11 mouse cellular contexts compared by ENCODE assay signal in the genomic region with DNA sequence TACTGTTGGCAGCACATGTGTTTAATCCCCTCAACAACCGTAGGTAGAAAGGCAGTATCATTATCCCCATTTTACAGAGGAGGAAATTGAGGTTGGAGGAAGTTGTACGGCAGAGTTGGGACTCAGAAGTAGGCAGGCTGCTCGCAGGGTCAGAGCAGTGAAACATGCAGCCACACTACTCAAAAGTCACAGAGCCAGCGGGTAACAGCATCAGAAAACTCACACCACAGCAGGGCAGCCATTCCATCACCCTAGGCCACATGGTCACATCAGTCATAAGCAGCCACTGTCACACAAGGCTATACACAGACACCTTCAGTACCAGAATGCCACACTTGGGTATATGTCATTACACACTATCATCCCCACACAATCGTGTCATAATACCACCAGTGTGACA. TPM values are rescaled to one million over a fixed set of nuclear protein-coding genes. Genes with fewer than 3 reads are reported as not detected.
DNase-seq lines count a peak whose midpoint lies in the region; ATAC-seq and TF ChIP-seq lines count a peak whose summit lies in the region.
"Had no signal": no experiment of that assay in that cellular context is flagged by ENCODE, and none has a peak within 500 bp of the region (broad histone marks: within the 10 kb centered on the region; RNA-seq: fewer than 3 reads in every experiment).

No protein-coding gene starts in this region.

- TF ChIP-seq POLR2A in small intestine, adult 2 months (IDR thresholded peaks at IDR 0.05; ENCODE audit: low read depth, low read length) = no peak

- peak overlapping the region; percentile 48 for H3K4me3 ChIP-seq in heart, embryonic 12.5 days
- H3K4me3 ChIP-seq in lung, embryonic 14.5 days (ENCODE audit: low read depth, low read length) = no peak overlapping the region; the same call in 1 of the 2 replicates
- H3K4me3 ChIP-seq in intestine, embryonic 15.5 days (replicated peaks) = no peak overlapping the region
- peak overlapping the region; percentile 70 for H3K4me3 ChIP-seq in small intestine, adult 2 months (ENCODE audit: low read depth, low read length)

- TF ChIP-seq CTCF in lung, embryonic 14.5 days (IDR thresholded peaks at IDR 0.05; ENCODE audit: low read depth) = no peak
- TF ChIP-seq CTCF in small intestine, adult 2 months (IDR thresholded peaks at IDR 0.05; ENCODE audit: extremely low read depth, insufficient read length, insufficient replicate concordance, low read depth, low read length) = no peak

- H3K36me3 ChIP-seq in heart, embryonic 12.5 days = peaks cover 3% of the 10 kb centered on the region; the same call in 1 of the 2 replicates
- H3K36me3 ChIP-seq in lung, embryonic 14.5 days (ENCODE audit: insufficient read depth) = 0 out of 2 replicates have a peak, but pooled peaks cover 3% of the 10 kb centered on the region
- no peaks in the 10 kb centered on the region for H3K36me3 ChIP-seq in intestine, embryonic 15.5 days
- no peaks in the 10 kb centered on the region for H3K36me3 ChIP-seq in small intestine, adult 2 months (ENCODE audit: control insufficient read depth, insufficient read depth, low read length)

- ATAC-seq in heart, embryonic 12.5 days (ENCODE audit: insufficient number of reproducible peaks, low FRiP score) = no peak
- ATAC-seq in lung, embryonic 14.5 days (ENCODE audit: insufficient read depth) = no peak; the same call in 1 of the 2 replicates
- no peak for ATAC-seq in intestine, embryonic 15.5 days

- peaks cover 59% of the 10 kb centered on the region for H3K4me1 ChIP-seq in heart, embryonic 12.5 days (replicated peaks)
- H3K4me1 ChIP-seq in lung, embryonic 14.5 days (ENCODE audit: insufficient read depth) = peaks cover 9% of the 10 kb centered on the region; the same call in 1 of the 2 replicates
- H3K4me1 ChIP-seq in intestine, embryonic 15.5 days (replicated peaks) = peaks cover 38% of the 10 kb centered on the region
- H3K4me1 ChIP-seq in small intestine, adult 2 months (ENCODE audit: control insufficient read depth, insufficient read depth, insufficient read length, low read length) = peaks cover 31% of the 10 kb centered on the region

- H3K4me2 ChIP-seq in heart, embryonic 12.5 days = peak overlapping the region; percentile 73
- peak overlapping the region; percentile 69 for H3K4me2 ChIP-seq in lung, embryonic 14.5 days
- H3K4me2 ChIP-seq in intestine, embryonic 15.5 days (replicated peaks) = peak overlapping the region; percentile 65

- intact Hi-C loops in heart, postnatal 10 days (cut with DNase I) = no loop called here
- intact Hi-C loops in left cerebral cortex, postnatal 10 days (cut with DNase I) = no loop called here

- no peaks in the 10 kb centered on the region for H3K27me3 ChIP-seq in heart, embryonic 12.5 days (replicated peaks)
- H3K27me3 ChIP-seq in lung, embryonic 14.5 days (ENCODE audit: insufficient read depth, low read length) = peaks cover 10% of the 10 kb centered on the region; the same call in 1 of the 2 replicates
- no peaks in the 10 kb centered on the region for H3K27me3 ChIP-seq in intestine, embryonic 15.5 days (replicated peaks)
- H3K27me3 ChIP-seq in small intestine, adult 2 months (ENCODE audit: control insufficient read depth, insufficient read depth, low read length) = peaks cover 4% of the 10 kb centered on the region; the same call in 1 of the 2 replicates

- 0 out of 2 replicates have a peak overlapping the region, but pooled peaks have one; percentile 2 for H3K27ac ChIP-seq in heart, embryonic 12.5 days (ENCODE audit: poor library complexity, severe bottlenecking)
- no peak overlapping the region for H3K27ac ChIP-seq in lung, embryonic 14.5 days (ENCODE audit: low read depth)
- H3K27ac ChIP-seq in intestine, embryonic 15.5 days = no peak overlapping the region
- 0 out of 2 replicates have a peak overlapping the region, but pooled peaks have one; percentile 39 for H3K27ac ChIP-seq in small intestine, adult 2 months (ENCODE audit: insufficient read depth, low read depth, low read length)

- H3K9ac ChIP-seq in heart, embryonic 12.5 days = peak overlapping the region; percentile 57; the same call in 1 of the 2 replicates
- no peak overlapping the region for H3K9ac ChIP-seq in lung, embryonic 14.5 days
- no peak overlapping the region for H3K9ac ChIP-seq in intestine, embryonic 15.5 days

- no peaks in the 10 kb centered on the region for H3K9me3 ChIP-seq in heart, embryonic 12.5 days (replicated peaks)
- no peaks in the 10 kb centered on the region for H3K9me3 ChIP-seq in lung, embryonic 14.5 days (ENCODE audit: low read depth, low read length)
- no peaks in the 10 kb centered on the region for H3K9me3 ChIP-seq in intestine, embryonic 15.5 days

- DNase-seq in heart, postnatal 10 days = no peak
- DNase-seq in lung, embryonic 14.5 days = no peak
- DNase-seq in lung, postnatal 14 days = no peak
- DNase-seq in right cerebral cortex, postnatal 14 days = no peak
- DNase-seq in left cerebral cortex, postnatal 10 days (ENCODE audit: extremely low spot score in 1 of 2, low spot score in 2 of 2) = no peak
- DNase-seq: adrenal gland, postnatal 36 days; cerebellum, adult 18-20 months; left cerebral cortex, postnatal 4 days had no signal

- 79% methylated on average over 5 of the region's 5 CpGs for WGBS in heart, embryonic 12.5 days
- 80% methylated on average over 5 of the region's 5 CpGs for WGBS in lung, embryonic 14.5 days
- 82% methylated on average over 5 of the region's 5 CpGs for WGBS in intestine, embryonic 15.5 days
- WGBS in small intestine, adult 2 months = 71% methylated on average over 5 of the region's 5 CpGs

RNA-seq across cellular contexts. Expression of gene Plcd1, which starts 6.0 kb away (rescaled TPM):
- polyA plus RNA-seq in heart, embryonic 12.5 days (2016; fragmentation: Nextera tagmentation; extraction: Ambion mirVana) = 19.1 and 20.7 TPM in 2 replicates
- total RNA-seq in heart, postnatal 10 days (2021) = 10 to 100 TPM; 16.5 to 18.7 TPM
- polyA plus RNA-seq in lung, embryonic 14.5 days (2014; fragmentation: Nextera tagmentation; extraction: Ambion mirVana) = 13.2 and 14.9 TPM in 2 replicates
- 16.8 and 18.7 TPM in 2 replicates for polyA plus RNA-seq in intestine, embryonic 15.5 days (2015; fragmentation: Nextera tagmentation; extraction: Ambion mirVana)
- 12.0 and 55.3 TPM in 2 replicates for polyA plus RNA-seq in small intestine, adult 2 months (2012; rRNA removed)
- 10 to 100 TPM; 10.1 to 11.9 TPM for total RNA-seq in left cerebral cortex, postnatal 10 days (2021)

RNA-seq across cellular contexts. Expression of gene Dlec1, which starts 15.0 kb away (rescaled TPM):
- 0.49 and 0.55 TPM in 2 replicates for polyA plus RNA-seq in heart, embryonic 12.5 days (2016; fragmentation: Nextera tagmentation; extraction: Ambion mirVana)
- under 1 TPM in 1 of 2 experiments, not detected in 1; 0.07 TPM for total RNA-seq in heart, postnatal 10 days (2021)
- polyA plus RNA-seq in lung, embryonic 14.5 days (2014; fragmentation: Nextera tagmentation; extraction: Ambion mirVana) = 1.0 and 1.1 TPM in 2 replicates
- polyA plus RNA-seq in intestine, embryonic 15.5 days (2015; fragmentation: Nextera tagmentation; extraction: Ambion mirVana) = 0.51 and 0.72 TPM in 2 replicates
- polyA plus RNA-seq in small intestine, adult 2 months (2012; rRNA removed) = 0.16 and 0.20 TPM in 2 replicates
- 1 to 10 TPM; 1.1 to 1.2 TPM for total RNA-seq in left cerebral cortex, postnatal 10 days (2021)

RNA-seq across cellular contexts. Expression of gene Vill, which starts 34.7 kb away (rescaled TPM):
- polyA plus RNA-seq in heart, embryonic 12.5 days (2016; fragmentation: Nextera tagmentation; extraction: Ambion mirVana) = 14.3 and 15.3 TPM in 2 replicates
- total RNA-seq in heart, postnatal 10 days (2021) = 1 to 10 TPM; 1.5 to 3.7 TPM
- polyA plus RNA-seq in lung, embryonic 14.5 days (2014; fragmentation: Nextera tagmentation; extraction: Ambion mirVana) = 35.6 and 36.7 TPM in 2 replicates
- polyA plus RNA-seq in intestine, embryonic 15.5 days (2015; fragmentation: Nextera tagmentation; extraction: Ambion mirVana) = 16.1 and 17.2 TPM in 2 replicates
- polyA plus RNA-seq in small intestine, adult 2 months (2012; rRNA removed) = 4.3 and 27.0 TPM in 2 replicates
- 1 to 10 TPM; 4.9 TPM for total RNA-seq in left cerebral cortex, postnatal 10 days (2021)

Comparison
In these comparisons a context has a peak if more than half of its experiments do, and no peak if none do; other contexts are left out.
1. H3K27ac ChIP-seq: peak in heart, embryonic 12.5 days (single experiment) and small intestine, adult 2 months (single experiment); none in lung, embryonic 14.5 days (single experiment) and intestine, embryonic 15.5 days (single experiment).
2. H3K4me3 ChIP-seq: peak in heart, embryonic 12.5 days (single experiment) and small intestine, adult 2 months (single experiment); none in lung, embryonic 14.5 days (single experiment) and intestine, embryonic 15.5 days (single experiment).
3. Peak in every context shown above with its lines, with median percentiles within 50 percentile points of each other: H3K4me2 ChIP-seq.